14 mouse cellular contexts compared by ENCODE assay signal in genomic region chr5:3359914-3360313, GRCm38 (mm10).
"Had no signal": no experiment of that assay in that cellular context is flagged by ENCODE, and none has a peak within 500 bp of the region (broad histone marks: within the 10 kb centered on the region; RNA-seq: fewer than 3 reads in every experiment).

No protein-coding gene starts in this region.

- H3K4me3 ChIP-seq: layer of hippocampus, adult 2 months; limb, embryonic 13.5 days; midbrain, embryonic 10.5 days; neural tube, embryonic 12.5 days had no signal

- H3K9ac ChIP-seq: limb, embryonic 13.5 days; neural tube, embryonic 12.5 days had no signal

- H3K9me3 ChIP-seq: limb, embryonic 13.5 days; midbrain, embryonic 10.5 days; neural tube, embryonic 12.5 days had no signal

- H3K4me2 ChIP-seq: limb, embryonic 13.5 days; neural tube, embryonic 12.5 days had no signal

- H3K27ac ChIP-seq: layer of hippocampus, adult 2 months; limb, embryonic 13.5 days; midbrain, embryonic 10.5 days; neural tube, embryonic 12.5 days had no signal

- DNase-seq: kidney, postnatal 10 days; kidney, postnatal 4 days; left cerebral cortex, postnatal 4 days; lung, adult 18-20 months; lung, postnatal 36 days; midbrain, embryonic 14.5 days; right cerebral cortex, postnatal 4 days; spleen, adult 18-20 months; thymus, adult 18-20 months; thymus, postnatal 14 days had no signal

- H3K27me3 ChIP-seq: limb, embryonic 13.5 days; neural tube, embryonic 12.5 days had no signal

- H3K4me1 ChIP-seq: limb, embryonic 13.5 days; neural tube, embryonic 12.5 days had no signal

- H3K36me3 ChIP-seq: limb, embryonic 13.5 days; midbrain, embryonic 10.5 days; neural tube, embryonic 12.5 days had no signal
